Mouse (Mus musculus): Measurements from ENCODE around the gene Casp6.
A peak's percentile ranks its signal among the peaks of the same experiment; 100 is the strongest.

Gene Casp6

DNA sequence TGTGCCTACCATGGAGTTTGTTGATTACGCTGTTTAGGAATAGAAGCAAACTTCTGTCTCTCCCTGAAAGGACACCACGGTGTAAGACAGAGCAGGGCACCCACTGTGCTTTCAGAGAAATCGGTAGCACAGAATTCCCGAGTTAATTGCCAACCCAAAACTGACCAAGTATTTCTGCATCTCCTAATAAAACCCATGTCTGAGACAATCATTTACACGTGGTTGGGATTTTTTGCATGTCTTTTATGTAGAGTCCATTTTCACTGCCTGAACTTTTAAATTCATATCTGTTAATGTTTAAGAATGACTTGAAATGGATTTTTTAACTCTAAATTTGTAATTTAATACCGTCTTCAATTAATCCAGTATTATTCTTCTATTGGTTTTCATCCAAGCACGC is 22.4 kb downstream of the Casp6 start:
- DNase-seq (ENCODE audit: low spot score): no peak

DNA sequence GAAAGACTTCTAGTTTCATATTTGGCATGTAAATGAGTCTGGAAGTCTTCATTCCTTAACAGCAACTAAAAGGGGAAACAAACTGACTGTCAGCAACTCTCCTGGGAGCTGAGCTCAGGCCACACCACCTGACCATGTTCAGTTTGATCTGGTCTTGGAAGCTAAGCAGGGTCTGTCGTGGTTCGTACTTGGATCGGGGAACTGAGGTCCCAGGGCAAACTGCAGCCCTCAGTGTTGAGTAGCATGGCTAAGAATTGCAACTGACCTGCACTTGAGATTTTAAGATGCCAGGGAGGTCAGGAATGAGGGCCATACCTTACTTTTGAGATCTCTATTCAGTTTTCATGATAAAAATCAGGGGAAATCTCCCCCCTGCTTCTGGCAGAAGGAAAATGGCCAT is 24.6 kb downstream of the Casp6 start:
- DNase-seq (ENCODE audit: low spot score): no peak

DNA sequence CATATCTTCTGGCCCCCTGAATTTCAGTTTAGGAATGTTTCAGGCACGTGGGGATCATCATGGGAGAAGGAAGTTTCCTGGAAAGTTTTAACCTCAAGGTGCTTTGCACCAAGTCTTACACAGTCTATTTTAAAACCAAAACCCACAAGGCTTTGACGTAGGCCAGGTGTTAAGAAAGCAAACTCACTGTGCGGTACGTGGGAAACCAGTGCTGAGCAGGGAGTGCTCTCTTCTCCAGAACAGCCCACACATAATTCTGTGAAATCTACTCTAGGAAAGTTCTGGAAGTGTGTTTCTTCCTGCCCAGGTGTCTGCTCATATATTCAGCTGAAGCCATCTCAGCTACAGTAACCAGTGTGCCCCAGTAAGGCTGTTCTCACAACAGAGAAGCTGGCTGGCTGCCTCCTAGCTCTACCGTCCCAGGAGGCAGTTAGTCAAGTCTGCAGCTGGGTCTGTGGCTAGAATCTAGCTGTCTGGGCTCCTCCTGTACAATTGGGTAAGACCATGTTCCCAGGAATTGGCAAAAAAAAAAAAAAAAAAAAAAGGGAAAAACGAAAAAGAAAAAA is 29.1 kb downstream of the Casp6 start:
- DNase-seq (ENCODE audit: low spot score): no peak

DNA sequence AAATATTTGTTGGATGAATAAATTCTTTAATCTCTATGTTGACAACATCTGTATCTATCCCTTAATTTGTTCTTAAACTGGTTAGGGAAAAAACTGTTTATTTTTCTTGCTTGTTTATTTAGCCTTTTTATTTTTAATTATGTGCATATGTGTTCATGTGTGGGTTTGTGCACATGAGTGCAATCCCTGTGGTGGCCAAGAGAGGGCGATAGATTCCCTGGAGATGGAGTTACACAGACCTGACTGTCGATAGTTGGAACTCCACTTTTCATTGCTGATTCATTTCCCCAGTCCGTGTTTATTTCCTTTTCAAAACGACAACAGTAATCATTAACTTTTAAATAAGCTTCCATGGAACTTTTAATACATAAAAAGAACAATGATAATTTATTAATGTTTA is 31.2 kb downstream of the Casp6 start:
- no peak for DNase-seq (ENCODE audit: low spot score)

DNA sequence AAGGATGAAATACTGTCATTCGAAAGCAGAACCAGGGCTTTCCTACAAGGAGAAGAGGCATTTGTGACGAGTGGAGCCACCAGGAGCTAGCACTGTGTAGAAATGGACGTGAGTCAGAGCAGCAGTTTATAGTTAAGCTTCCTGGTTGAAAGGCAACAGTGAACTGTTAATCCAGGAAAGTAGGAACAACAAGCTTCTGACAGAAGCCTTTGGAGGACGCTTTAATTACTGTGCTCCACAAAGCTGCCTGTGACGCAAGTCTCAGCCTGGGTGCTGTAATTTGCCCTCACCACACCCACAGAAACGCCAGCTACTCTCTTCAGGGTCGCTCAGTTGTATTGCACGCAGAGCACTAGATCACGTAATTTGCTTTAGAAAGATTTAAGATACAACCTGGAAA is 35.3 kb downstream of the Casp6 start:
- no peak for DNase-seq (ENCODE audit: low spot score)

DNA sequence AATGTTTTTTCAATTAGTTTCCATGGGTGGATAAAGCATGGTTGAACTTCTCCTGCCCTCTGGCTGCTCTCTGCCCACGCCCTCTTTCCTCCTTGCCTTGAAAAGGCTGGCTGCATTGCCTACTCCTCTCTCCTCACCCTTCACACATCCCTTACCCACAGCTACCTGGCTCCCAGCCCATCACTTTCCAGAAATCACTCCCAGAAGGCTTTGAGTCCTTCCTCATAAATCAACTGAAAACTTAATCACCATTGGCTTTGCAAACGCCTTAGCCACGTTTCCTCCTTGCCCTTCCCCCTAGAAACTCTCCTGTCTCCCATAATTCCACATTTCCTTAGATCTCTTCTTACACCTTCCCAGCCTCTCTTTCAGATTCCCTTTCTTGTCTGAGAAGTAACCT is 36.6 kb downstream of the Casp6 start:
- DNase-seq (ENCODE audit: low spot score): no peak

DNA sequence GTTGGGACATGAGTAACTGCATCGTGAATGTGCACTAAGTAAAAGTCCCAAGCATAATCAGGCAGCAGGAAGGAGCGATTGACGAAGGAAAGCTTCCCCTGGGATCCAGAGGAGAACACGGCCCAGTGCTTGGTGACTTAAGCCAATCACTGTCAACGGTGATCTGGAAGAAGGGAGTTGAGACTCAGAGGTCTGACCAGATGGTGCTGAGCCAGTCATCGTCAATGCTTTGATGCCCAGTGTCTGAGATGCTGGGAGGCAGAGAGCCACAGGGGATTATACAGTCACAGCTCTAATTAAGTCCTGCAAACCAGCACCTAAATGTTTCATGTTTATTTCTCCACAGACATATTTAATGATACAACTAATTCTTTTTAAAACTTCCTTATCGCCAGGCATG is 37.8 kb downstream of the Casp6 start:
- no peak for DNase-seq (ENCODE audit: low spot score)

DNA sequence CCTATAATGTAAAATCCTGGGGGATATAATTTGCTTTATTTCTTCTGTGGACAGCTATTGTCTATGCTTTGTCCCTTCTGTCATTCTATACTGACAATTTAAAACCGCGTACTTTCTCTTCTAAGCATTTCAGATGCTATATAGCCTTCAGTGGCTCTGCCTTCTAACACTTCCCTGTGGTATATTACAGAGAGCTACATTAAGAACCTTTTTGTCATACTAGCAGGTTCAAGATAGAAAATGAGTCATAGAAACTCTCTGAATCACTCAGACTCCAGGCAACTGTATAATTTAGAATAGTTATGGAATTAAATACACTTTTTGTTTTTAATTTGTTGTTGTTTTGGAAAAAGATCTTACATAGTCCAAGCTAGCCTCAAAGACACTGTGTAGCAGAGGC is 39.6 kb downstream of the Casp6 start:
- no peak for DNase-seq (ENCODE audit: low spot score)

DNA sequence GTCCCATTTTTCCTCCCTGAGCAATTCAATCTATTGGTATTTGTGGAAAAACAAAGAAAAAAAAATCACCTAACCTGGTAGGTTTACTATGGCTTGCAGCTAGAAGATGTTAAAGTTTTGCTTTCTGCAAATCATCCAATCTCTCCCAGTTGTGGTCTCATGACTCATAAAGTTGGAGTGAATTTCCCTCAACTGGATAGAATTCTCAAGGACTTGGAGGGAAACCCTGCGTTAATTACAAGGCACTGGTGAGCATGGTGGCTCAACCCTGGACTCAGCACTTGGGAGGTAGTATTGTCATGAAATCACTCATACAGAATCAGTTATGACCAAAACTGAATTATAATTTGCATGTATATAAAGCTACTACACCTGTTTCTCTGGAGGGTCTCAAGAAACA is 40.1 kb downstream of the Casp6 start:
- DNase-seq (ENCODE audit: low spot score): no peak

DNA sequence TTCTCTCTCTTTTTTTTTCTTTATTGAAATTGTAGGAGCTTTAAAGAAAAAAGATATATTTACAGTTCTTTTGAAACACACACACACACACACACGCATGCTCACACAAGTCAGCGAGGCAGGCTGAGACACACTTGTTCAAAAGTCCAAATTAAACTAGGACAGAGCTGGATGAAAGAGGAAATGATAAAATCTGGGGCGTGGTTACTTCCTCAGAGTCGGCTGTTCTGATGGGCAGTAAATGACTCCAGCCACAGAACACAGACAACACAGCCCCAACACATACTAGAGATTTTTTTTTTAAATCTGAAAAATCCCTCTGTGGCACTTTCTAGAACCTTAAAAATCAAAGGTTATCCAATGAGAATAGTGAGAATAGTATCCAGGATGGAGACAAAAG is 42.6 kb downstream of the Casp6 start:
- DNase-seq (ENCODE audit: low spot score): peak; percentile 35

DNA sequence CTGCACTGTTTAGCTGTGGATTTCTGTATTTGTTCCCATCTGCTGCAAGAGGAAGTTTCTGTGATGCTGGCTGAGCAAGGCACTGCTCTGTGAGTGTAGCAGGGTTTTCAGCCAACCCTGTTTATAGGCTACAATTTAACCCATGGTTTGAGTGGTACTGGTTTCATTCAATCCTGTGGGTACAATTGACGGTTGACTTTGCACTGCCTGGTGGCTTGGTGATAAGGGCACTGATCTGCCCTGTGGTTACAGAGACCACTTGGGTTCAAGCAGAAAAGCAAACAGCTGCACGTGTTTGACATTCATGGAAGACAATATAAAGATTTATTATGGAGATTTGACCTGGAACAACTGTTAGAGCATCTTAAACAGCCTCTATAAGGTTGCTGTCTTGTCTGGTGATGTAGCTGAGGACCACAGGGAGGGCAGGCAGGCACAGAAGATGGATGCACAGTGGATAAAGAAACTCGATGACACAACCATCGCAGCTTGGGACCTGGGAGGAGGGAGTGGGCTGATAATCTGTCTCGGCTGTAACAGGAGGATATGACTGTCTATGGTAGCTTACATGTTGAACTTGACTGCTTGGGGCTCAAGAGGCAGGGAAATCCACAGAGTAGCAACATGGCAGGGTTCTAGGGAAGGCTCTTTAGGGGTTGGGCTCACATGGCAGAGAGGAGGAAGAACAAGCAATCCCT is 45.1 kb downstream of the Casp6 start:
- no peak for DNase-seq (ENCODE audit: low spot score)

DNA sequence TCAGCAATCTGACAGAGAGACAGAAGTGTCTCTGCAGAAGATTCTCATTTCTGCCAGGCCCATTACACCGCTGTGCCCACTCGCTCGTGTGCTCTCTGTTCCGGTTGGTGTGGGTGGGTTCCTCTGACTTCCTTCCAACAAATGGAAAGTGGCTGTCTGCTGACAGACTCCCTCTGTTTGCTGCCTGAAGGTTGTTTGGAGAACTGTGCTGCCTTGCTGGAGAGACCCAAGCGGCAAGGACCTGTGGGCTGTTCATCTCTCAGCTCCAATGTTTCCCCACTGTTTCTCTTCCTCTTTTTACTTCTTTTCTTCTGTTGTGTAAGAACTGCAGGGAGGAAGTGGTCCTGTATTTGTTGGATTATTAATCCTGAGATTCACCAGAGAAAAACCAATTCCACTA is 47.1 kb downstream of the Casp6 start:
- DNase-seq (ENCODE audit: low spot score): peak; percentile 47

DNA sequence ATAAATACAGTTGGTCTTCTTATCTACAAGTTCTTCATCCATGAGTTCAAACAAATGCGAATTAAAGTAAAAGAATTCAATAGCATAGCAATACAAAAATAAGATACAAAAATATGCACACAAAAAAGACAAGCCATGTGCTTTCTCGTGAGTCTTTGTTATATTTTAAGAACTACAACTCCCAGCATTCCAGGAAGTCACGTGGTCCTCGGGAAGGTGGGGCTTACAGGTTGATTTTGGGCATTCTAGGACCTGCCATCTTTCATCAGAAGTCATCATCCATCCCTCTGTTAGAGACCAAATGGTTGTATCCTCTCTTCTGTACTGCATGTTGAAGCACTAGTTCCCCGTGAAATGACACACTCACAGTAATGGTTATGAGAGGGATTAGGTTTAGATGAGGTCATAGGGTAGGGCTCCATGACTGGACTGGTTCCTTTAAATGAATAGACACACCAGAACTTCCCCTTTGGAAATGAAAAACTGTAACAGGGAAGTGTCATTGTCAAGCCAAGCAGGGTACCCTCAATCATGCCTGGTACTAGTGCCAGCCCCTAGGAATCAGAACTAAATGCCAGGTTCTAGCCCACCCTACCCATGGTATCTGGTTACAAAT is 48.0 kb downstream of the Casp6 start:
- peak; percentile 4 for DNase-seq (ENCODE audit: low spot score)

DNA sequence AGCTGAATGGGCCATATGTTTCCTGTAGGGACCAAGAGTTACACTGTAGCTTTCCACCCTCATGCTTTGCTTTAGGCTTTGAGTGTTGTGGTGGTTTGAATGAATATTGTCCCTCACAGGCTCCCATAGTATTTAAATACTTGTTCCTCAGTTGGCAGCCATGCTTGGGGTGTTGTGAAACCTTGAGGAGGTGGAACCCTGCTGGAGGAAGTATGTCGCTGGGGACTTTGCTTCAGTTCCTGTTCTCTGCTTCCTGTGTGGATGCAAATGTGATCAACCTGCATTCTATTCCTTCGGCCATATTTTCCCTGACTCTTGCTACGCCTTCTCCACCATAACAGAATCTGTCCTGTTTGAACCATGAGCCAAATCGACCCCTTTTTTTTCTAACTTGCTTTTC is 52.1 kb downstream of the Casp6 start:
- DNase-seq (ENCODE audit: low spot score): no peak

DNA sequence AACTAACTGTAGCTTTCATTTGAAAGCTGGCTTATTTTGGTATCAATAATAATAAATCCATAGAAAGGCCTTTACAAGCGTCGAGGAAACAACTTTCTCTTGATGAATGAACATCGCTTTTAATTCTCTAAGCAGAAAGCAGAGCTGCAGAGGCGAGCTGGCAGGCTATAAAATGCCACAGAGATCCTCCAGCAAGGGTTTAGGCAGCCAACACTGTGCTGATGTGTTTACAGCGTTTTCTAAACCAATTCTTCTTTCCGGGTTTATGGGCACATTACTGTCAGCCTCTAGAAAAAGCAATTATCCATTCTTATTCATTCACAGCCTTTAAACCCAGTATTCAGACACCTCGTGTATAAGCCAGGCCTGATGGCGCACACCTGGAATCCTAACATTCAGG is 61.3 kb downstream of the Casp6 start:
- no peak for DNase-seq (ENCODE audit: low spot score)
